Mouse (Mus musculus): ENCODE results near the gene Ccdc134. TPM values are rescaled to one million over a fixed set of nuclear protein-coding genes. Genes with fewer than 3 reads are reported as not detected.

Gene Ccdc134
- polyA plus RNA-seq, 1 experiment from 2014 or later = 24.2 TPM

GRCm38 (mm10) chr15:82165332-82166239, 37.9 kb downstream of the Ccdc134 start:
- Histone ChIP-seq H3K4me1 (peaks cover 60% of the 10 kb centered on the region), H3K27ac (replicated peaks) (peak overlapping the region; percentile 51; the same call in 1 of the 2 replicates)

GRCm38 (mm10) chr15:82166240-82167100, 38.7 kb downstream of the Ccdc134 start:
- 70% methylated on average over 22 of the region's 22 CpGs for WGBS
- Histone ChIP-seq H3K4me3 (no peak overlapping the region), H3K27me3 (replicated peaks; ENCODE audit: low read depth, poor library complexity, severe bottlenecking) (no peaks in the 10 kb centered on the region), H3K27ac (replicated peaks) (peak overlapping the region; percentile 51), H3K36me3 (replicated peaks) (peaks cover 23% of the 10 kb centered on the region), H3K4me1 (peaks cover 51% of the 10 kb centered on the region), H3K9me3 (no peaks in the 10 kb centered on the region)
- no peak for DNase-seq (ENCODE audit: low spot score)

More at GRCm38 (mm10) chr15:82165332-82166239, 37.9 kb downstream of the Ccdc134 start:
- H3K36me3 ChIP-seq (replicated peaks) = peaks cover 14% of the 10 kb centered on the region
- WGBS = 61% methylated on average over 8 of the region's 8 CpGs
- H3K4me3 ChIP-seq = no peak overlapping the region
- no peaks in the 10 kb centered on the region for H3K9me3 ChIP-seq
- no peaks in the 10 kb centered on the region for H3K27me3 ChIP-seq (replicated peaks; ENCODE audit: low read depth, poor library complexity, severe bottlenecking)
- DNase-seq (ENCODE audit: low spot score) = peak; percentile 77

GRCm38 (mm10) chr15:82167201-82168168, 39.8 kb downstream of the Ccdc134 start:
- H3K4me3 ChIP-seq = no peak overlapping the region
- peaks cover 33% of the 10 kb centered on the region for H3K36me3 ChIP-seq (replicated peaks)
- DNase-seq (ENCODE audit: low spot score) = no peak
- peak overlapping the region; percentile 51 for H3K27ac ChIP-seq (replicated peaks)
- peaks cover 49% of the 10 kb centered on the region for H3K4me1 ChIP-seq
- no peaks in the 10 kb centered on the region for H3K9me3 ChIP-seq
- WGBS = 70% methylated on average over 23 of the region's 23 CpGs
- H3K27me3 ChIP-seq (replicated peaks; ENCODE audit: low read depth, poor library complexity, severe bottlenecking) = no peaks in the 10 kb centered on the region

- no peak for DNase-seq (ENCODE audit: low spot score)
- Histone ChIP-seq H3K27ac (replicated peaks) (no peak overlapping the region), H3K4me1 (peaks cover 33% of the 10 kb centered on the region), H3K4me3 (no peak overlapping the region), H3K27me3 (replicated peaks; ENCODE audit: low read depth, poor library complexity, severe bottlenecking) (no peaks in the 10 kb centered on the region), H3K9me3 (no peaks in the 10 kb centered on the region), H3K36me3 (replicated peaks) (peaks cover 55% of the 10 kb centered on the region)
- 86% methylated on average over 5 of the region's 5 CpGs for WGBS
These were observed 41.9 kb downstream of the Ccdc134 start for GRCm38 (mm10) chr15:82169671-82170070.

GRCm38 (mm10) chr15:82170437-82171377, 43.0 kb downstream of the Ccdc134 start:
- WGBS = 91% methylated on average over 36 of the region's 36 CpGs
- no peak for DNase-seq (ENCODE audit: low spot score)
- Histone ChIP-seq H3K36me3 (replicated peaks) (peaks cover 65% of the 10 kb centered on the region), H3K4me1 (peaks cover 29% of the 10 kb centered on the region), H3K9me3 (no peaks in the 10 kb centered on the region), H3K27ac (replicated peaks) (no peak overlapping the region), H3K27me3 (replicated peaks; ENCODE audit: low read depth, poor library complexity, severe bottlenecking) (no peaks in the 10 kb centered on the region), H3K4me3 (no peak overlapping the region)

- no peaks in the 10 kb centered on the region for H3K27me3 ChIP-seq (replicated peaks; ENCODE audit: low read depth, poor library complexity, severe bottlenecking)
- DNase-seq (ENCODE audit: low spot score) = no peak
- peaks cover 85% of the 10 kb centered on the region for H3K36me3 ChIP-seq (replicated peaks)
- H3K4me3 ChIP-seq = no peak overlapping the region
- H3K27ac ChIP-seq (replicated peaks) = no peak overlapping the region
- no peaks in the 10 kb centered on the region for H3K9me3 ChIP-seq
- peaks cover 10% of the 10 kb centered on the region for H3K4me1 ChIP-seq
- WGBS = 89% methylated on average over 8 of the region's 8 CpGs
These were observed 44.9 kb downstream of the Ccdc134 start for GRCm38 (mm10) chr15:82172648-82173047.

- Histone ChIP-seq H3K36me3 (replicated peaks) (peaks cover 100% of the 10 kb centered on the region), H3K27ac (replicated peaks) (no peak overlapping the region), H3K27me3 (replicated peaks; ENCODE audit: low read depth, poor library complexity, severe bottlenecking) (no peaks in the 10 kb centered on the region), H3K4me1 (no peaks in the 10 kb centered on the region), H3K4me3 (no peak overlapping the region), H3K9me3 (peaks cover 4% of the 10 kb centered on the region; the same call in 1 of the 2 replicates)
- DNase-seq (ENCODE audit: low spot score) = no peak
- WGBS = 98% methylated on average over 9 of the region's 9 CpGs
These were observed 47.4 kb downstream of the Ccdc134 start for GRCm38 (mm10) chr15:82175091-82175490.

- 91% methylated on average over 7 of the region's 7 CpGs for WGBS
These were observed 50.1 kb downstream of the Ccdc134 start for GRCm38 (mm10) chr15:82177743-82178290.

GRCm38 (mm10) chr15:82181131-82181530, 53.4 kb downstream of the Ccdc134 start:
- Histone ChIP-seq H3K4me1 (no peaks in the 10 kb centered on the region), H3K27me3 (replicated peaks; ENCODE audit: low read depth, poor library complexity, severe bottlenecking) (no peaks in the 10 kb centered on the region), H3K27ac (replicated peaks) (no peak overlapping the region), H3K9me3 (peaks cover 14% of the 10 kb centered on the region), H3K36me3 (replicated peaks) (peaks cover 100% of the 10 kb centered on the region), H3K4me3 (no peak overlapping the region)
- no peak for DNase-seq (ENCODE audit: low spot score)
- WGBS = 94% methylated on average over 5 of the region's 5 CpGs

More at GRCm38 (mm10) chr15:82177743-82178290, 50.1 kb downstream of the Ccdc134 start:
- H3K27me3 ChIP-seq (replicated peaks; ENCODE audit: low read depth, poor library complexity, severe bottlenecking) = no peaks in the 10 kb centered on the region
- H3K36me3 ChIP-seq (replicated peaks) = peaks cover 100% of the 10 kb centered on the region
- H3K4me1 ChIP-seq = no peaks in the 10 kb centered on the region
- DNase-seq (ENCODE audit: low spot score) = no peak
- H3K9me3 ChIP-seq = peaks cover 14% of the 10 kb centered on the region
- H3K4me3 ChIP-seq = no peak overlapping the region
- H3K27ac ChIP-seq (replicated peaks) = no peak overlapping the region

- no peak for DNase-seq (ENCODE audit: low spot score)
- Histone ChIP-seq H3K27ac (replicated peaks) (no peak overlapping the region), H3K4me3 (no peak overlapping the region), H3K4me1 (no peaks in the 10 kb centered on the region), H3K27me3 (replicated peaks; ENCODE audit: low read depth, poor library complexity, severe bottlenecking) (no peaks in the 10 kb centered on the region), H3K36me3 (replicated peaks) (peaks cover 100% of the 10 kb centered on the region), H3K9me3 (peaks cover 14% of the 10 kb centered on the region)
- 97% methylated on average over 4 of the region's 4 CpGs for WGBS
These were observed 54.6 kb downstream of the Ccdc134 start for GRCm38 (mm10) chr15:82182311-82182710.

GRCm38 (mm10) chr15:82183596-82183995, 55.9 kb downstream of the Ccdc134 start:
- Histone ChIP-seq H3K9me3 (peaks cover 14% of the 10 kb centered on the region), H3K36me3 (replicated peaks) (peaks cover 100% of the 10 kb centered on the region), H3K27me3 (replicated peaks; ENCODE audit: low read depth, poor library complexity, severe bottlenecking) (no peaks in the 10 kb centered on the region), H3K27ac (replicated peaks) (peak overlapping the region; percentile 24; the same call in 1 of the 2 replicates), H3K4me1 (no peaks in the 10 kb centered on the region), H3K4me3 (no peak overlapping the region)
- WGBS = 60% methylated on average over 10 of the region's 10 CpGs
- no peak for DNase-seq (ENCODE audit: low spot score)

Data from embryonic facial prominence, embryonic 10.5 days (tissue).